Mouse (Mus musculus) kidney, embryonic 14.5 days (tissue): Measurements from ENCODE around the gene Lmntd2. TPM values are rescaled to one million over a fixed set of nuclear protein-coding genes. Genes with fewer than 3 reads are reported as not detected.

Experiments
- ATAC-seq: fragments of 200-750 bp; cut with Nextera tagmentation; 2 replicates; pipeline ENCODE4 v1.8.0; 2017; ENCODE audit warnings: moderate number of reproducible peaks, mild to moderate bottlenecking, moderate TSS enrichment, moderate library complexity; ENCODE audit not compliant: low FRiP score, low TSS enrichment
- H3K27ac ChIP-seq: fragments of 300-500 bp; sonication (generic); 2 replicates; pipeline ENCODE4 v1.5.1; 2014; ENCODE audit warnings: low read depth, mild to moderate bottlenecking, low read length, moderate library complexity, mixed read lengths
- H3K27me3 ChIP-seq: fragments of 300-500 bp; sonication (generic); 2 replicates; pipeline ENCODE4 v1.6.1; 2014; ENCODE audit warnings: mild to moderate bottlenecking, low read length; ENCODE audit not compliant: control insufficient read depth, insufficient read depth
- H3K36me3 ChIP-seq: fragments of 300-500 bp; sonication (generic); 2 replicates; pipeline ENCODE4 v1.6.1; 2014; ENCODE audit warnings: low read length, mixed read lengths; ENCODE audit not compliant: control insufficient read depth, insufficient read depth
- H3K4me1 ChIP-seq: fragments of 300-500 bp; sonication (generic); 2 replicates; pipeline ENCODE4 v1.6.1; 2014; ENCODE audit warnings: low read length, mixed read lengths; ENCODE audit not compliant: control insufficient read depth, insufficient read depth
- H3K4me2 ChIP-seq: fragments of 300-500 bp; sonication (generic); replicated peaks from 2 replicates; pipeline ENCODE4 v1.6.1; 2014; ENCODE audit warnings: low read depth, mild to moderate bottlenecking, low read length
- H3K4me3 ChIP-seq: fragments of 300-500 bp; sonication (generic); 2 replicates; pipeline ENCODE4 v1.5.1; 2014; ENCODE audit warnings: mild to moderate bottlenecking, low read length
- H3K9ac ChIP-seq: fragments of 300-500 bp; sonication (generic); 2 replicates; pipeline ENCODE4 v1.6.1; 2014; ENCODE audit warnings: low read depth, mild to moderate bottlenecking, low read length, moderate library complexity
- H3K9me3 ChIP-seq: fragments of 300-500 bp; sonication (generic); 2 replicates; pipeline ENCODE4 v1.6.1; 2016; ENCODE audit warnings: low read length; ENCODE audit not compliant: control insufficient read depth
- WGBS: fragments of 180-500 bp; shearing (Covaris S2); extraction: QIAGEN DNeasy Blood & Tissue Kit; methylation state at CpG from one replicate; pipeline ENCODE4 v1.1.7; 2014; 5-methylcytosine and 5-hydroxymethylcytosine counted together
- polyA plus RNA-seq: library from polyadenylated mRNA; unstranded; fragments of >200 nt; fragmentation: Nextera tagmentation; extraction: Ambion mirVana; gene quantifications from 2 replicates; pipeline ENCODE4 v1.2.1, GENCODE M21; 2014

Lmntd2 gene
- polyA plus RNA-seq, 1 experiment from 2014 or later = 3.4 TPM

DNA sequence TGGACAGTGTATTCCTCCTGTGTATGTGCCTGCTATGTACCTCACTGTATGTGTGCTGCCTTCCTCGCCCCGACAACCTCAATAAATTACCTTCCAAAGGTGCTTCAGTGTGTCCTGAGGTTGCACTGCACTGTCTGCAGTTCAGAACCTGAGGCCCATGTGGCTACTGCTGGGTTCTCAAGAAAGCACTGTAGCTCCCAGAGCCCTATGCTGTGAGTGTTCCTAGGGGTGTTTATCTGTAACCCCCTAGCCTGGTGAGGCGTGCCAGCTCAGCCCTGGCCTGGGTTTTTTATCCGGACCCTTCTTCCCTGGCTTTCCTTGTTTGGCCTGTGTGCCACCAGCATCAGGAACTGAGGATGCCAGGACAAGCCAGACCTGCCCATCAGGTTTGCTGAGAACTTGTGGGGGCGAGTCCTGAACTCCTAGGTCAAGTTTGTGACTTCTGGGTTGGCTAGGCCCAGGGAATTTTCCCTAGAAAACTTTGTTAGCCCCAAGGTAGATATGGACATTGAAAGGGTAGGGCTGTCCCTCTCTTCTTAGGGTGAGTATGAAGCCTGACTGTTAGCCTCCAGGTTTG is 4.8 kb upstream of the Lmntd2 start:
- H3K36me3 ChIP-seq = peaks cover 12% of the 10 kb centered on the region; the same call in 1 of the 2 replicates
- no peak for ATAC-seq
- 87% methylated on average over 5 of the region's 5 CpGs for WGBS
- H3K9ac ChIP-seq = peak overlapping the region; percentile 34
- H3K4me3 ChIP-seq = no peak overlapping the region
- no peak overlapping the region for H3K4me2 ChIP-seq
- H3K27me3 ChIP-seq = no peaks in the 10 kb centered on the region
- H3K9me3 ChIP-seq = no peaks in the 10 kb centered on the region
- peaks cover 39% of the 10 kb centered on the region for H3K4me1 ChIP-seq
- no peak overlapping the region for H3K27ac ChIP-seq

DNA sequence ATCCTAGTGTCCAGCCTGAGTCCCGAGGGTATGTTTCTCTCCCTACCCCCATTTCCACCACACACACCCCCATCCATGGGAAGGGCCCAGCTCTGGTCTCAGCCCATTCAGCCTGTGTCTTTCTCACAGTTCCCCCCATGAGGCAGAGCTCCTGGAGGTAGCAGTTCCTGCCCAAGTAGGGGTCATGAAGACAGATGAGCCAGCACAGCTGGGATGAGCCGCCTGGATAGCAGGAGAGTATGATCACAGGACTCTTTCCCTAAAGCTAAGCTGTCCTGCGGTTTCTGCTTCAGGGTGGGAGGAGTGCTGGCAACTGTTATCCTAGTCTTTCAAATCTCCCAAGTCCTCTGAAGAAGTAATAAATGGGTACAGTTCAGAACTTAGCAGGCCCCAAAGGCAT is 4.3 kb upstream of the Lmntd2 start:
- Histone ChIP-seq H3K4me2 (no peak overlapping the region), H3K36me3 (peaks cover 12% of the 10 kb centered on the region; the same call in 1 of the 2 replicates), H3K9me3 (no peaks in the 10 kb centered on the region), H3K4me3 (no peak overlapping the region), H3K4me1 (peaks cover 39% of the 10 kb centered on the region), H3K9ac (peak overlapping the region; percentile 34), H3K27me3 (no peaks in the 10 kb centered on the region), H3K27ac (no peak overlapping the region)
- no peak for ATAC-seq
- WGBS = 72% methylated on average over 3 of the region's 3 CpGs

DNA sequence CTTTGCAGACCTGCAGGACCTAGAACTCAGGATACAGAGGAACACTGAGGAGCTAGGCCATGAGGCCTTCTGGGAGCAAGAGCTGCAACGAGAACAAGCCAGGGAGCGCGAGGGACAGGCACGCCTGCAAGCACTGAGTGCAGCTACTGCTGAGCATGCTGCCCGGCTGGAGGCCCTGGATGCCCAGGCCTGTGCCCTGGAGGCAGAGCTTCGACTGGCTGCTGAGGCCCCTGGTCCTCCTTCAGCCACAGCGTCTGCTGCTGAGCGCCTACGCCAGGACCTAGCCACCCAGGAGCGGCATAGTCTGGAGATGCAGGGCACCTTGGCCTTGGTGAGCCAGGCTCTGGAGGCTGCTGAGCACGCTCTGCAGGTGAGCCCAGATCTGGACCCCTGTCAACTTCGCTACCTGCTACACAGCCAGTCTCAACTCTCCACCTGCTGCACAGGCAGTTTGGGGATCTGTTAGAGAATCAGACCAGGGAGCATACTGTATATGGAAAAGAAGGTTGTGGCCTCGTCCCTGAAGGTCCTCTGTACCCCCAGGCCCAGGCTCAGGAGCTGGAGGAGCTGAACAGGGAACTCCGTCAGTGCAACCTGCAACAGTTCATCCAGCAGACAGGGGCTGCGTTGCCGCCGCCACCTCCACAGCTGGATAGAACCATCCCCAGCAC is 3.6 kb upstream of the Lmntd2 start:
- Histone ChIP-seq H3K27me3 (no peaks in the 10 kb centered on the region), H3K9me3 (no peaks in the 10 kb centered on the region), H3K4me1 (peaks cover 38% of the 10 kb centered on the region), H3K9ac (peak overlapping the region; percentile 67; the same call in 1 of the 2 replicates), H3K4me3 (peak overlapping the region; percentile 3; the same call in 1 of the 2 replicates), H3K4me2 (peak overlapping the region; percentile 73), H3K36me3 (peaks cover 12% of the 10 kb centered on the region; the same call in 1 of the 2 replicates), H3K27ac (no peak overlapping the region)
- no peak for ATAC-seq
- WGBS = 94% methylated on average over 17 of the region's 17 CpGs

DNA sequence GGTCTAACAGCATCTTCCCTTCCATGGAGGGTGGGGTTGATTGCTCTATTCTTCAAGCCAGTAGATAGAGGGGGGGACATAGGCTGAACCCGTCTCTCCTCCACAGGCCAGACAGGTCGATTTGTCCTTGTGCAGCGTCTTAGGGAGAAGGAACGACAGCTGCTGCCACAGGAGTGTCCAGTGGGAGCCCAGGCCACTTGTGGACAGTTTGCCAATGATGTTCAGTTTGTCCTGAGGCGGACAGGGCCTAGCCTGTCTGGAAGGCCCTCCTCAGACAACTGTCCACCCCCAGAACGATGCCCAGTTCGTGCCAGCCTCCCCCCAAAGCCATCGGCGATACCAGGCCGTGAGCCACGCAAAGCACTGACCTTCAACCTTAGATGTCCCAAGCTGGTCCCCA is 3.0 kb upstream of the Lmntd2 start:
- Histone ChIP-seq H3K36me3 (peaks cover 12% of the 10 kb centered on the region; the same call in 1 of the 2 replicates), H3K4me2 (peak overlapping the region; percentile 73), H3K4me3 (peak overlapping the region; percentile 63), H3K4me1 (peaks cover 32% of the 10 kb centered on the region), H3K27ac (no peak overlapping the region), H3K27me3 (no peaks in the 10 kb centered on the region), H3K9ac (peak overlapping the region; percentile 67; the same call in 1 of the 2 replicates), H3K9me3 (no peaks in the 10 kb centered on the region)
- ATAC-seq = no peak
- 84% methylated on average over 11 of the region's 11 CpGs for WGBS

DNA sequence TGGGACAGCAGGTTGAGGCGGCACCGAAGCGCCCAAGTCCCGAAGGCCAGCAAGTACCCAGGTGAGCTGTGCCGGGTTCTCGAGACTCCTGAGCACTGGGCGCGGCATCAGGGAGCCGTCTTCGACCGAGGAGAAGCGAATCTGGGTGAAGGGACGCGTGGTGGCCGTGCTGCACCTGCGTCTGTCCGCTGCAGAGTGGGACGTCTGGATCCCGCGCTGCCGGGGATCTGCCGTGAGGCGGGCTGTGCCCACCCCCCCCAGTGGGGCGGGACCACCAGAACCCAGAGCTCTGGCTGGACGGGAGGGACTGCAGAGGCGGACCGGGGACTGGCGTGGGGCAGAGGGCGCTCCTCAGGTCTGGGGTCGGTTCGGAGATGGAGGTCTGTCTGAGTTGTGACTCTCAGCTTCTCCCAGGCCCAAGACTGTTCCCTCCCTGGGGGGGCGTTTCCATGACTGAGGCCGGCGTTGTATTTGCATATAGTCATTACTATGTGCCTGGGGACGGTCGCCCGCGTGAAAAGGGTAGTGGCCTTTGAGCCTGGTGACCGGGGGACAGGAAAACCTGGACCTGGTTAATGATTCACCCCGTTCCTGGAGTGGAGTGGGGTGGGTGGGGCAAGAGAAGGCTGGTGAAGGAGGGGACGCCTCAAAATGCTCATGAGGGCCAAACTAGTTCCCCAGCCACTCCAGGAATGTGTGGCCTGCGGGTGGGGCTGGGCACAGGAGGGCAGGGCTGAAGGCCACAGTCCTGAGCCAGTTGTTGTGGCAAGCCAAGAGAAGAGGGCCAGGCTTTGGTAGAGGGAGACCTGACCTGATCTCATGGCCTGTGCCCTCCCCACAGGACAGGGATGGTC is 2.2 kb upstream of the Lmntd2 start:
- ATAC-seq = peak; percentile 69
- WGBS = 2% methylated on average over 42 of the region's 42 CpGs
- H3K4me3 ChIP-seq = peak overlapping the region; percentile 63
- peak overlapping the region; percentile 87 for H3K27ac ChIP-seq
- H3K9ac ChIP-seq = peak overlapping the region; percentile 67
- peaks cover 29% of the 10 kb centered on the region for H3K4me1 ChIP-seq
- no peaks in the 10 kb centered on the region for H3K27me3 ChIP-seq
- H3K9me3 ChIP-seq = no peaks in the 10 kb centered on the region
- peaks cover 12% of the 10 kb centered on the region; the same call in 1 of the 2 replicates for H3K36me3 ChIP-seq
- H3K4me2 ChIP-seq = peak overlapping the region; percentile 73

DNA sequence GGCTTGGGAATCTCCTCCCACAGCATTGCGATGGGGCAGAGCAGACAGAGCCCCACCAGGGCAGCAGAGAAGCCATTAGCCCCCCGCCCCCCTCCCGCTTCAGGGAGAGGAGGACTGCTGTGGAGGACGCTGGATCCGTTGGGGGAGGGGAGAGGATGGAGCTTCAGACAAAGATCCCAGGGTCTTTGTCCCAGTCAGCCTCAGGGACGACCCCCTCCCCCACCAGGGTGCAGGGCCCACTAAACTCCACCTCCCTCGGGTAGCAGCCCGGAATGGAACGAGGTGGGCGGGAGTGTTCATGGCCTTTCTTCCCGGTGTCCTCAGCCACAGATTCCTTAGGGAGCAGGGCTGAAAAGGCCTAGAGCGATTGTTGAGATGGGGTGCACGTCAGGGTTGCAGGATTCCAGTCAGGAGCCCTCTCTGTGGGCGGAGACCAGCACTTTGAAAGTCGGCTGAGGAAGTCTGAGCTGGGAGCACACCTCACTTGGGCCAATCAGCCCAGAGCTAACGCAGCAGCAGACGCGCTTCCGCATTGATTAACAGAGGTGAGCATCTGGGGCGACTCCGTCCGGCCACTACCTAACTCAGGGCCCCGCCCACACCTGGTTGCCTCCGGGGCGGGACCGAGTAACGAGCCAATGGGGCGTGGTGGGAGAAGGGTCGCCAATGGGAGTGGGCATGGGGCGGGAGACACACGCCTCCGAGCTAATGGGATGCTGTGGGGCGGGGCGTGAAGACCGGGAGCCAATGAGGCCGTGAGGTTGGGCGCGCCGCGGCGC is 1.4 kb upstream of the Lmntd2 start, which contains the start of gene Rassf7:
TSS of gene Rassf7 (plus strand) at position 760 of the 779 bp plus-strand sequence.
- Histone ChIP-seq H3K4me3 (peak within 1 kb of the TSS; percentile 63), H3K36me3 (peaks cover 12% of the 10 kb centered on the region; the same call in 1 of the 2 replicates), H3K27me3 (no peaks in the 10 kb centered on the region), H3K9me3 (no peaks in the 10 kb centered on the region), H3K4me1 (peaks cover 23% of the 10 kb centered on the region), H3K9ac (peak within 1 kb of the TSS; percentile 67), H3K27ac (peak within 1 kb of the TSS; percentile 98), H3K4me2 (peak within 1 kb of the TSS; percentile 73)
- peak; percentile 95 for ATAC-seq
- 1% methylated on average over 41 of the region's 41 CpGs for WGBS

DNA sequence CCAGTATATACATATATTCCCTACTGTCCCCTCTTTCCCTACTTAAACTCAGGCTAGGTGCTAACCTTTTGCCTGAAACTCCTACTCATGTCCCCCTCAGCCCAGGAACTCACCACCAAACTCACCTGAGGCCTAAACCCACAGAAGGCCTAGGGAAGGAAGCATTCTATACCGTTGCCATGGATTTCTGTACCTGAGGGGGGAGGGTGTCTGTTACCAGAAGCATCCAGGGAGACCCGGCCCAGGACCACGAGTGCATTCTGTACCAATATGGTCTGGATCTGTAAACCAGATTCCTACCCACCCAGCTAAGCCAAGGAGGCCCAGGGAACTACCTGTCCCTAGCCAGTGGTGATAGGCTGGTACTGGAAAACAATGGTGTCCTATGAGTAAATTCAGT is 430 bp upstream of the Lmntd2 start:
- no peak overlapping the region for H3K4me3 ChIP-seq
- ATAC-seq = no peak
- no peak overlapping the region for H3K9ac ChIP-seq
- peak overlapping the region; percentile 98; the same call in 1 of the 2 replicates for H3K27ac ChIP-seq
- peaks cover 12% of the 10 kb centered on the region; the same call in 1 of the 2 replicates for H3K36me3 ChIP-seq
- peak overlapping the region; percentile 10; the same call in 1 of the 2 replicates for H3K4me2 ChIP-seq
- H3K9me3 ChIP-seq = no peaks in the 10 kb centered on the region
- 70% methylated on average over 3 of the region's 3 CpGs for WGBS
- H3K4me1 ChIP-seq = peaks cover 23% of the 10 kb centered on the region
- no peaks in the 10 kb centered on the region for H3K27me3 ChIP-seq

DNA sequence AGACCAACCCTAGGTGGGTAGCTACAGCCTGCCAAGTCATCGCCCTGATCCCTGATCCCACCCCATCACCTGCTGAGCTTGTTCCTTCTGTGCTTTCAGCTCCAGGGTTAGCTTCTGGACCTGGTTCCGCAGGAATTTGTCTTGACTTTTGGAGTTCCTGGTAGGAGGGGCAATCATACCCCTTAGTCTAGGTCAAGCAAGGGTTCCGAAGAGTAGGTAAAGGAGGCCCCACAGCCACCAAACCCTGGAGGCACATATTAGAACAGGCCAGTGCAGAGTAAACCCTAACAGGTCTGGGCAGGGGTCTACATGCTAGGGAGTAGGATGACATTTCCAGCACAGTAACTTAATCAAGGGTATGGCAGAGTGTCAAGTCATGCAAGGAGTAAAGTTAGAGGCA is 747 bp downstream of the Lmntd2 start:
- ATAC-seq = no peak

More for the DNA sequence above, 747 bp downstream of the Lmntd2 start:
- Histone ChIP-seq H3K9me3 (no peaks in the 10 kb centered on the region), H3K4me3 (no peak overlapping the region), H3K27me3 (no peaks in the 10 kb centered on the region), H3K4me2 (no peak overlapping the region), H3K4me1 (peaks cover 23% of the 10 kb centered on the region), H3K36me3 (peaks cover 6% of the 10 kb centered on the region; the same call in 1 of the 2 replicates), H3K27ac (no peak overlapping the region), H3K9ac (no peak overlapping the region)
- 80% methylated on average over 3 of the region's 3 CpGs for WGBS
